8 mouse cellular contexts compared by ENCODE assay signal in genomic region chr1:53312989-53313967, GRCm38 (mm10). TPM values are rescaled to one million over a fixed set of nuclear protein-coding genes. Genes with fewer than 3 reads are reported as not detected.
DNase-seq lines count a peak whose midpoint lies in the region; ATAC-seq lines count a peak whose summit lies in the region.

Gene Osgepl1, plus strand, starts transcription at chr1:53313624.

- ATAC-seq in hematopoietic stem cell, adult 5-6 weeks (replicated peaks in 1 of 2; ENCODE audit: insufficient read depth in 1 of 2, low FRiP score in 2 of 2, low TSS enrichment in 1 of 2, low read depth in 1 of 2, poor library complexity in 2 of 2, severe bottlenecking in 2 of 2), result peak; percentile 97
- ATAC-seq in lung, embryonic 16.5 days (ENCODE audit: low read depth), result peak; percentile 98

- 1% methylated on average over 27 of the region's 27 CpGs for WGBS in lung, embryonic 16.5 days

- no peaks in the 10 kb centered on the region for H3K9me3 ChIP-seq in lung, embryonic 16.5 days (ENCODE audit: control insufficient read depth, low read length)

- peak; percentile 81 for DNase-seq in MEL-GATA-1-ER (ENCODE audit: extremely low read depth, low read depth)
- peak; percentile 82 for DNase-seq in cerebellum, adult 8-10 months
- DNase-seq in forelimb bud, embryonic 11.5 days (ENCODE audit: low read depth, low spot score), result peak; percentile 90
- DNase-seq in layer of hippocampus, adult 9-10 months (ENCODE audit: low spot score), result peak; percentile 60
- DNase-seq in ovary, postnatal 10 days (ENCODE audit: low spot score), result peak; percentile 68
- peak; percentile 63 to 81 for DNase-seq in thymus, postnatal 10 days (ENCODE audit: low spot score in 2 of 2)

- no peaks in the 10 kb centered on the region for H3K27me3 ChIP-seq in lung, embryonic 16.5 days (ENCODE audit: control insufficient read depth, insufficient read depth, low read depth, low read length)

- peak within 1 kb of the TSS; percentile 82 for H3K9ac ChIP-seq in lung, embryonic 16.5 days (ENCODE audit: low read length)

- H3K4me1 ChIP-seq in lung, embryonic 16.5 days (replicated peaks; ENCODE audit: control insufficient read depth, insufficient read depth, low read length), result no peaks in the 10 kb centered on the region; the same call in 1 of the 2 replicates

- H3K4me3 ChIP-seq in lung, embryonic 16.5 days (ENCODE audit: low read length), result peak within 1 kb of the TSS; percentile 64

- peak within 1 kb of the TSS; percentile 87 for H3K27ac ChIP-seq in lung, embryonic 16.5 days (ENCODE audit: low read length)

- peak within 1 kb of the TSS; percentile 72 for H3K4me2 ChIP-seq in lung, embryonic 16.5 days (ENCODE audit: low read depth, low read length)

- peaks cover 3% of the 10 kb centered on the region; the same call in 1 of the 2 replicates for H3K36me3 ChIP-seq in lung, embryonic 16.5 days (ENCODE audit: control insufficient read depth, insufficient read depth, low read length)

RNA-seq across cellular contexts. Expression of gene Osgepl1, which starts in this region (rescaled TPM):
- 13.9 and 14.8 TPM in 2 replicates for total RNA-seq in hematopoietic stem cell, adult 5-6 weeks (2017)
- 21.4 and 22.4 TPM in 2 replicates for polyA plus RNA-seq in lung, embryonic 16.5 days (2015; fragmentation: Nextera tagmentation; extraction: Ambion mirVana)

Comparison
In these comparisons a context has a peak if more than half of its experiments do, and no peak if none do; other contexts are left out.
1. Peak in every context shown above with its lines: DNase-seq, ATAC-seq, H3K4me3 ChIP-seq and H3K27ac ChIP-seq.